Mouse (Mus musculus) thymus, postnatal 10 days (tissue): Measurements from ENCODE around the gene Oxa1l.

Source experiments
- DNase-seq, 2 experiments: peaks; one replicate each; pipeline ENCODE4 v3.0.0; 2021; ENCODE audit warnings: low spot score in 2 of 2

The Oxa1l gene

GRCm38 (mm10) chr14:54409980-54410810 lies 49.6 kb downstream of the Oxa1l start:
- no peak for DNase-seq

GRCm38 (mm10) chr14:54412000-54412576 lies 51.5 kb downstream of the Oxa1l start:
- no peak for DNase-seq

GRCm38 (mm10) chr14:54412629-54413170 lies 52.1 kb downstream of the Oxa1l start:
- peak in 1 of 2 experiments; percentile 51 for DNase-seq

GRCm38 (mm10) chr14:54413877-54414700 lies 53.5 kb downstream of the Oxa1l start:
- no peak for DNase-seq

- DNase-seq, result no peak
Measured at GRCm38 (mm10) chr14:54415241-54416020, 54.8 kb downstream of the Oxa1l start.

GRCm38 (mm10) chr14:54416229-54416775 lies 55.7 kb downstream of the Oxa1l start:
- no peak for DNase-seq

GRCm38 (mm10) chr14:54416830-54417229 lies 56.2 kb downstream of the Oxa1l start:
- no peak for DNase-seq

GRCm38 (mm10) chr14:54417623-54418081 lies 57.0 kb downstream of the Oxa1l start, which contains the start of gene Slc7a7:
Gene Slc7a7, minus strand, starts transcription at chr14:54417780.
- DNase-seq, result no peak
